Mouse (Mus musculus): Measurements from ENCODE around the gene Obox6. TPM values are rescaled to one million over a fixed set of nuclear protein-coding genes. Genes with fewer than 3 reads are reported as not detected.

Gene Obox6
- total RNA-seq (2015; ENCODE audit: low replicate concordance) (not detected in 2 replicates), total RNA-seq (2017; ENCODE audit: low replicate concordance) (not detected in 2 replicates)

DNA sequence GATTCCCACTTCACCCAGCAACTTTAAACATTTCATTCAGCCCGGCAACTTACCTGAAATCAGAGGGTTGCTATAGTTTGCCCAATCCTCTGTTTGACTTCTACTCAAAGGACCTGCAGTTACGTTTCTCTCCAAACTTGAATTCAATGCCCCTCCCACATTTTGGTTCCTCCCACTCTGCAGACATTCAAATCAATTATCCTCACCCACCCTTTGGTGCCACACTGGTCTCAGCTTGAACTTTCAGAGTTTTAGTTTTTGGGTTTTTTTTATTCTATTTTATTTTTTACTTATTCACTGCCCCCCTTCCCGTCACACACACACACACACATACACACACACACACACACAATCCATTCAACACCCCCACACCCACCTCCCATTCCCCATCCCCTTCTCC, at the start of gene Obox6:
Gene Obox6 (minus strand): TSS at position 101 of the 400 bp plus-strand sequence.
- no peak for ATAC-seq (replicated peaks; ENCODE audit: low FRiP score, poor library complexity, severe bottlenecking)

GRCm38 (mm10) chr7:15884127-15884526, 44.6 kb upstream of the Obox6 start:
- ATAC-seq (replicated peaks; ENCODE audit: low FRiP score, poor library complexity, severe bottlenecking), result peak; percentile 75

- ATAC-seq (replicated peaks; ENCODE audit: low FRiP score, poor library complexity, severe bottlenecking), result no peak
These were observed 42.8 kb upstream of the Obox6 start, which contains the start of gene Crxos for GRCm38 (mm10) chr7:15882317-15882716. Gene Crxos (plus strand): TSS chr7:15882617.

GRCm38 (mm10) chr7:15881831-15882230, 42.4 kb upstream of the Obox6 start:
- ATAC-seq (replicated peaks; ENCODE audit: low FRiP score, poor library complexity, severe bottlenecking), result no peak

DNA sequence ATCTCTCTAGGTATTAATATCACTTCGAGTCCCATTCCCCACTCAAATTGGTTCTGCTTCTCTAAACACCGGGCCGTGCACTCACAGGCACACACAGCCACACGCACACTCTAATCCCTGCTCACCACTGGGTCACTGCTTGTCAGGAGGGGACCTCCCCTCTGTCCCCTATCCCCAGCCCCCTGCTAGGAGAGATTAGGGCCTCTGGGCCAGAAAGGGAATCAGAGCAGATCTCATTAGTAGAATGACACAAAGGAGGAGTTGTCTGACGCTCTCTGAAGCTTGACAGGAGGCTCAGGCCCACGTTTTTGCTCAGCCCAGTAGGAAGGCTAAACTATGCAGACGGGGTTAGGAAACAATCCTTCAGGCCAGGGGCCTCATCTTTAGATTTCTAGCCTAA, 41.9 kb upstream of the Obox6 start:
- ATAC-seq (replicated peaks; ENCODE audit: low FRiP score, poor library complexity, severe bottlenecking), result no peak

- no peak for ATAC-seq (replicated peaks; ENCODE audit: low FRiP score, poor library complexity, severe bottlenecking)
These were observed 40.3 kb upstream of the Obox6 start, which contains the start of gene Crx for GRCm38 (mm10) chr7:15879756-15880155. Gene Crx (minus strand): TSS chr7:15879968.

- ATAC-seq (replicated peaks; ENCODE audit: low FRiP score, poor library complexity, severe bottlenecking), result no peak
These were observed 24.6 kb upstream of the Obox6 start for GRCm38 (mm10) chr7:15864104-15864503.

DNA sequence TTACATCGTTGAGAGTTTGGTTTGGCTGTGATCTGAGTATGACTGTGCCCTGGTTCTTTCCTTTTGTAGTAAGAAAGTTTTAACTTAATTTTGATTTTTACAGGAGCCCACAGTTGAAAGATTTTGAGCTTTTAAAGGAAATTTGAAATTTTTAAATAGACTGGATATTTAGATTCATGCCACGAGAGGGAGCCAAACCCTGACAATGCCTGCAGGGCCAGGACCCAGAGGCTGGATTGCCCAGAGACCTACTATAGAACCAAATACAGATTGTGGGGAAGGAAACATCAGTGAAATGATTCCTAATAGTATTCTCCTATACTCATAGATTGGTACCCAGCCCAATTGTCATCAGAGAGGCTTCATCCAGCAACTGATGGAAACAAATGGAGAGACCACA, 20.2 kb upstream of the Obox6 start:
- no peak for ATAC-seq (replicated peaks; ENCODE audit: low FRiP score, poor library complexity, severe bottlenecking)

Other genes with a start within 250 kb of the Obox6 start
- not detected in 2 replicates for gene Obox3, start 199.8 kb downstream of the Obox6 start, total RNA-seq (2015; ENCODE audit: low replicate concordance)
- not detected in 2 replicates for gene Obox3, start 199.8 kb downstream of the Obox6 start, total RNA-seq (2017; ENCODE audit: low replicate concordance)
- not detected in 2 replicates for gene Obox5, start 89.5 kb downstream of the Obox6 start, total RNA-seq (2015; ENCODE audit: low replicate concordance)
- gene Obox5, start 89.5 kb downstream of the Obox6 start, total RNA-seq (2017; ENCODE audit: low replicate concordance), result not detected in 2 replicates
- gene Crx, start 40.3 kb upstream of the Obox6 start, total RNA-seq (2015; ENCODE audit: low replicate concordance), result not detected in 2 replicates
- gene Crx, start 40.3 kb upstream of the Obox6 start, total RNA-seq (2017; ENCODE audit: low replicate concordance), result not detected in 2 replicates
- not detected in 2 replicates for gene Crxos, start 42.9 kb upstream of the Obox6 start, total RNA-seq (2015; ENCODE audit: low replicate concordance)
- not detected in 2 replicates for gene Crxos, start 42.9 kb upstream of the Obox6 start, total RNA-seq (2017; ENCODE audit: low replicate concordance)
- 52.4 and 65.6 TPM in 2 replicates for gene Selenow, start 82.7 kb upstream of the Obox6 start, total RNA-seq (2015; ENCODE audit: low replicate concordance)
- gene Selenow, start 82.7 kb upstream of the Obox6 start, total RNA-seq (2017; ENCODE audit: low replicate concordance), result 19.6 and 25.3 TPM in 2 replicates
- gene Nop53, start 106.4 kb upstream of the Obox6 start, total RNA-seq (2015; ENCODE audit: low replicate concordance), result 23.9 and 38.2 TPM in 2 replicates
- gene Nop53, start 106.4 kb upstream of the Obox6 start, total RNA-seq (2017; ENCODE audit: low replicate concordance), result 66.1 and 114 TPM in 2 replicates
- 2.9 and 5.4 TPM in 2 replicates for gene Ehd2, start 127.9 kb upstream of the Obox6 start, total RNA-seq (2015; ENCODE audit: low replicate concordance)
- gene Ehd2, start 127.9 kb upstream of the Obox6 start, total RNA-seq (2017; ENCODE audit: low replicate concordance), result 0.64 and 0.76 TPM in 2 replicates
- 5.4 and 16.6 TPM in 2 replicates for gene Bicra, start 208.2 kb upstream of the Obox6 start, total RNA-seq (2015; ENCODE audit: low replicate concordance)
- 1.9 and 2.0 TPM in 2 replicates for gene Bicra, start 208.2 kb upstream of the Obox6 start, total RNA-seq (2017; ENCODE audit: low replicate concordance)
- not detected in 2 replicates for gene Zfp541, start 222.1 kb upstream of the Obox6 start, total RNA-seq (2015; ENCODE audit: low replicate concordance)
- not detected in 2 replicates for gene Zfp541, start 222.1 kb upstream of the Obox6 start, total RNA-seq (2017; ENCODE audit: low replicate concordance)